Mouse (Mus musculus): ENCODE measurements around the gene Tnp2. TPM values are rescaled to one million over a fixed set of nuclear protein-coding genes. Genes with fewer than 3 reads are reported as not detected.

The Tnp2 gene
- polyA plus RNA-seq, 1 experiment from 2014 or later: not detected

DNA sequence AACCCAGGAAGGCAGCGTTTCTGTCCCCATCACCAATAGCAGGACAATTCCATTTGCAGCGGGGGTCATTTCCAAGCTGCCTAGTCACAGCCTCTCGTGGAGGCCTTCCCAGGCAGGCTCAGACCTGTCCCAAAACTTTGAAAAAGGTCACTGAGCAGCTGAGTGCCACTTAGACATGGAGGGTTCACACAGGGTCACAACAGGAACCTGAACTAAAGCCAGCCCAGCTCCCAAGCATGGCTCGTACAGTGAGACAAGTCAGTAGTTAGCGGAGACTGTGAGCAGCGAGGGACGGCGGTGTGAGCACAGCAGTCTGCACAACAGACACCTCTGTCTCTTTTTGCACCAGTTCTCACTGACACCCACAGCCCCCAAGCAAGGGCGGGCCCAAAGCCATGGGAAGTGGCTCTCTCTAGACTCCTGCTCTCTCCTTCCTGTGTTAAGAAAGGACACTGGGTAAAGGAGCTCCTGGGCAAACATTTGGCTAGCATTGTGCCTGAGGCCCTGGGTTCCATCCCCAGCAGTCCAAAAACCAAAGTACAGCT, 48.5 kb downstream of the Tnp2 start:
- no peaks in the 10 kb centered on the region for H3K27me3 ChIP-seq (replicated peaks; ENCODE audit: control insufficient read depth, insufficient read depth, low read length)
- no peaks in the 10 kb centered on the region for H3K36me3 ChIP-seq (ENCODE audit: control insufficient read depth, insufficient read depth)
- no peak overlapping the region for H3K4me2 ChIP-seq (ENCODE audit: low read length)
- H3K4me1 ChIP-seq (replicated peaks; ENCODE audit: control insufficient read depth, insufficient read depth, low read length): no peaks in the 10 kb centered on the region
- no peaks in the 10 kb centered on the region for H3K9me3 ChIP-seq (ENCODE audit: control insufficient read depth, low read length)
- WGBS: 70% methylated on average over 9 of the region's 9 CpGs
- no peak overlapping the region for H3K27ac ChIP-seq (ENCODE audit: low read length)
- H3K9ac ChIP-seq (replicated peaks; ENCODE audit: low read depth, low read length): no peak overlapping the region
- no peak overlapping the region for H3K4me3 ChIP-seq (replicated peaks; ENCODE audit: low read length)
- no peak for ATAC-seq

DNA sequence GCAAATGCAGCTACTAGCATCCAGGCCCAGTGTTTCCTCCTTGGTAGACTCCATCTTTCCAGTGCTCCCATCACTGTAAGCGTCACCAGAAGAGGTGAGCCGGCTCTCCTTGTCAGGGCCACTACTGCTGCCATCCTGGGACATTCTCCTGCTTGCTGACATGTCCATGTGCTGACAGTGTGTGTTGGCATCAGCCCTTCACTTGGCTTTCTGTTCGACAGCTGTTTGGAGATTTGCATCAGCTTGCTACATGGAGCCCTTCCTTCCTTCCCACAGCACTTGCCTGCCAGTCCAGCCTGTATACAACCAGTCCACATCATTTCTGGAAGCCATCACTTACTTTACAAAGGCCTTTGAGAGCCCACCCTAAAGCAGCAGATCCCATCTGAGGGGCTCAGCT, 49.6 kb downstream of the Tnp2 start:
- no peaks in the 10 kb centered on the region for H3K36me3 ChIP-seq (ENCODE audit: control insufficient read depth, insufficient read depth)
- no peaks in the 10 kb centered on the region for H3K27me3 ChIP-seq (replicated peaks; ENCODE audit: control insufficient read depth, insufficient read depth, low read length)
- H3K4me2 ChIP-seq (ENCODE audit: low read length): no peak overlapping the region
- no peak overlapping the region for H3K27ac ChIP-seq (ENCODE audit: low read length)
- no peak overlapping the region for H3K4me3 ChIP-seq (replicated peaks; ENCODE audit: low read length)
- no peak overlapping the region for H3K9ac ChIP-seq (replicated peaks; ENCODE audit: low read depth, low read length)
- no peaks in the 10 kb centered on the region for H3K4me1 ChIP-seq (replicated peaks; ENCODE audit: control insufficient read depth, insufficient read depth, low read length)
- WGBS: 92% methylated on average over 3 of the region's 3 CpGs
- ATAC-seq: no peak
- no peaks in the 10 kb centered on the region for H3K9me3 ChIP-seq (ENCODE audit: control insufficient read depth, low read length)

Other genes starting within 250 kb of the Tnp2 start
- gene Dexi, start 245.6 kb downstream of the Tnp2 start, polyA plus RNA-seq (2015; fragmentation: Nextera tagmentation; extraction: Ambion mirVana): 14.8 and 14.9 TPM in 2 replicates
- gene Clec16a, start 243.3 kb downstream of the Tnp2 start, polyA plus RNA-seq (2015; fragmentation: Nextera tagmentation; extraction: Ambion mirVana): 69.0 and 72.8 TPM in 2 replicates
- 1.7 and 2.2 TPM in 2 replicates for gene Socs1, start 3.1 kb downstream of the Tnp2 start, polyA plus RNA-seq (2015; fragmentation: Nextera tagmentation; extraction: Ambion mirVana)
- not detected in 2 replicates for gene Prm3, start 2.3 kb upstream of the Tnp2 start, polyA plus RNA-seq (2015; fragmentation: Nextera tagmentation; extraction: Ambion mirVana)
- gene Prm2, start 7.5 kb upstream of the Tnp2 start, polyA plus RNA-seq (2015; fragmentation: Nextera tagmentation; extraction: Ambion mirVana): not detected in 2 replicates
- not detected in 2 replicates for gene Prm1, start 17.2 kb upstream of the Tnp2 start, polyA plus RNA-seq (2015; fragmentation: Nextera tagmentation; extraction: Ambion mirVana)
- gene Gm11172, start 24.3 kb upstream of the Tnp2 start, polyA plus RNA-seq (2015; fragmentation: Nextera tagmentation; extraction: Ambion mirVana): not detected in 2 replicates
- gene Rmi2, start 46.4 kb upstream of the Tnp2 start, polyA plus RNA-seq (2015; fragmentation: Nextera tagmentation; extraction: Ambion mirVana): 0.75 and 0.94 TPM in 2 replicates

All from forebrain, embryonic 16.5 days (tissue).